Mouse (Mus musculus) cerebellum, adult 2 months (tissue): ENCODE measurements at regions not wholly inside any gene's neighbourhood (a gene's known extent, or its start where the extent isn't known, plus 50 kb on each side); places are given as distances from the start of the nearest gene placed in this dataset.

Experiments
- CTCF ChIP-seq: fragments of 200-500 bp; IDR thresholded peaks from 2 replicates; pipeline ENCODE4 v1.5.1; 2011; ENCODE audit warnings: low read depth, mild to moderate bottlenecking, control low read depth, low read length, moderate library complexity, borderline replicate concordance; ENCODE audit not compliant: insufficient read depth
- POLR2A ChIP-seq: fragments of 200-500 bp; IDR thresholded peaks from 2 replicates; pipeline ENCODE4 v1.6.1; 2011; ENCODE audit warnings: low read length, control low read depth, borderline replicate concordance; ENCODE audit not compliant: insufficient read depth

GRCm38 (mm10) chr17:16027989-16028388 lies 197.2 kb upstream of the Rgmb start:
- TF ChIP-seq CTCF (no peak), POLR2A (no peak)
